Mouse (Mus musculus) lung, adult 18-20 months (tissue): ENCODE results near the gene Patj.
"Not testable (repeated sequence)": the region's sequence is repeated elsewhere in the genome, so short reads cannot be mapped to it uniquely, and the experiment has no call there.

Source experiments
- DNase-seq, 2 experiments: peaks; one replicate each; pipeline ENCODE4 v3.0.0; 2022; ENCODE audit warnings: mixed read lengths in 2 of 2

The Patj gene

GRCm38 (mm10) chr4:98581456-98581855 lies 185.9 kb downstream of the Patj start:
- DNase-seq = no peak

GRCm38 (mm10) chr4:98584023-98584422 lies 188.4 kb downstream of the Patj start:
- no peak for DNase-seq

- DNase-seq = no peak
These were observed 190.7 kb downstream of the Patj start for GRCm38 (mm10) chr4:98586303-98586702.

GRCm38 (mm10) chr4:98587686-98588085 lies 192.1 kb downstream of the Patj start:
- DNase-seq = no peak

- no peak for DNase-seq
These were observed 198.4 kb downstream of the Patj start for GRCm38 (mm10) chr4:98593961-98594360.

GRCm38 (mm10) chr4:98598546-98598971 lies 203.0 kb downstream of the Patj start:
- DNase-seq = no peak

- no peak for DNase-seq
These were observed 203.8 kb downstream of the Patj start for GRCm38 (mm10) chr4:98599358-98599757.

- no peak for DNase-seq
These were observed 207.5 kb downstream of the Patj start for GRCm38 (mm10) chr4:98603131-98603530.

- DNase-seq = no peak
These were observed 214.9 kb downstream of the Patj start for GRCm38 (mm10) chr4:98610501-98610900.

- DNase-seq = no peak
These were observed 218.8 kb downstream of the Patj start for GRCm38 (mm10) chr4:98614395-98614794.

GRCm38 (mm10) chr4:98619199-98619598 lies 223.6 kb downstream of the Patj start:
- DNase-seq = no peak

GRCm38 (mm10) chr4:98620986-98621784 lies 225.6 kb downstream of the Patj start:
- DNase-seq = no peak

- DNase-seq = no peak
These were observed 226.6 kb downstream of the Patj start for GRCm38 (mm10) chr4:98622180-98622579.

GRCm38 (mm10) chr4:98622996-98623673 lies 227.6 kb downstream of the Patj start:
- DNase-seq = no peak

- no peak for DNase-seq
These were observed 232.7 kb downstream of the Patj start for GRCm38 (mm10) chr4:98628286-98628685.

- DNase-seq = not testable (repeated sequence)
These were observed 233.6 kb downstream of the Patj start for GRCm38 (mm10) chr4:98629217-98629616.

GRCm38 (mm10) chr4:98635140-98635837 lies 239.7 kb downstream of the Patj start:
- no peak for DNase-seq

- DNase-seq = no peak
These were observed 243.1 kb downstream of the Patj start for GRCm38 (mm10) chr4:98638731-98639130.

- no peak for DNase-seq
These were observed 258.1 kb downstream of the Patj start for GRCm38 (mm10) chr4:98653650-98654049.

- no peak for DNase-seq
These were observed 258.8 kb downstream of the Patj start for GRCm38 (mm10) chr4:98654419-98654821.

- no peak for DNase-seq
These were observed 261.2 kb downstream of the Patj start for GRCm38 (mm10) chr4:98656759-98657158.

- DNase-seq = no peak
These were observed 263.4 kb downstream of the Patj start for GRCm38 (mm10) chr4:98659032-98659431.

- no peak for DNase-seq
These were observed 264.9 kb downstream of the Patj start for GRCm38 (mm10) chr4:98660534-98660933.

GRCm38 (mm10) chr4:98665884-98666283 lies 270.3 kb downstream of the Patj start:
- DNase-seq = no peak
